Mouse (Mus musculus): ENCODE measurements around the gene Olfr91.
A peak's percentile ranks its signal among the peaks of the same experiment; 100 is the strongest.

The Olfr91 gene

DNA sequence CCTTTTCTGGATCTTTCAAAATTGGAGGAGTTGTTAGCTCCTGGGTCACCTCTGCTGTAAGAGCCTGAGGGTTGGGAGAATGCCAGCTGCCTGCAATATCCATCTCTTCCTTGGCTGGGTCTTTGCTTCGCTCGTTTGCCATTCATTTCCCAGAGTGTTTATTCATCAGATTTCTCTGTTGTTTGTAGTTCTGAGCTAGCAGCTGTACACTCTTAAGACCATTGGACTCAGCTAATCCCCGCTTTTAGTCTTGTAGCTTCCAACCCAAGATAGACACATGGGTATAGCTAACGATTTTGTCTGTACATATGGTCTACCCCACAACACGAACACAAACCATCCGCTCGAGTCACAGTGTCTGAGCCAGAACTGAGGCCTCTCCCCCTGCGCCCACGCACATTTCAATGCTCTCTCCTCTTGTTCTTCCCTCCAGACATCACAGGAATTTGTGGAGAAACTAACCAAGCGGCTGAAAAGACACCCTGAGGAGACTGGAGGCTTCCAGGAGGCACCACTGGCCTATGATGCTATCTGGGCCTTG, 35.9 kb downstream of the Olfr91 start:
- DNase-seq (ENCODE audit: low read depth, low spot score): no peak

DNA sequence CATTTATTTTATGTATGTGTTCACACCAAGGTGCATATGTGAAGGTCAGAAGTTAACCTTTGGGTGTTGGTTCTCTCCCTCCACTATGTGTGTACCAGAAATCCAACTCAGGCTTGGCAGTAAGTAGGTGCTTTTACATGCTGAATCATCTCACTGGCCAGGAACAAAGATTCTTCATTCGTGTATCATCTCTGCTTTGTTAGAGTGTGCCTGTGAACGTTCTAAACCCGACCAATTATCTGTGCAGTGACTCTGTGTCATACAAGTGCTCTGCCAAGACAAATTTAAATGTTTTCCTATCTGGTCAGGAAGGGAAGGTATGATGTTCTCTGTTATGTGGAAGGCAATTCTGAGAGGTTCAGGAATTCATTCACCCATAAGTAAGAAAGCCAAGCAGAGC, 36.6 kb downstream of the Olfr91 start:
- no peak for DNase-seq (ENCODE audit: low read depth, low spot score)

DNA sequence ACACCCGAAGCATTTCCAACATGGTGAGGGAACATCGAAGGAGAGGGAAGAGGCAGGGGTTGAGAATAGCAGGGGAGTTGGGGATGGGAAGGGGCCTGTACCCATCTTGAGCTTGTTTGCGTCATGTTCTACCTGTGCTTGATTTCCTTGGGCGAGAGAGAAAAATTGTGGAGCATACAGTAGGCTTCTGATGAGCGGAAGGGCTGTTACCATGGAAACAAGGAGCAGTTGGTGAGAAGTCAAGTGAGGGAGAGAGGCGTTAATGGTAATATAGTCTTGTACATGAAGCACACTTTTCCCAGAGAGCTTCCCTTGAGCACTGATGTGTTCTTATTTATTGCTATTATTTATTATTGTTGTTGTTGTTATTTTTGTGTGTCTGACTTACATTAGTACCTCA, 41.1 kb downstream of the Olfr91 start:
- no peak for DNase-seq (ENCODE audit: low read depth, low spot score)

DNA sequence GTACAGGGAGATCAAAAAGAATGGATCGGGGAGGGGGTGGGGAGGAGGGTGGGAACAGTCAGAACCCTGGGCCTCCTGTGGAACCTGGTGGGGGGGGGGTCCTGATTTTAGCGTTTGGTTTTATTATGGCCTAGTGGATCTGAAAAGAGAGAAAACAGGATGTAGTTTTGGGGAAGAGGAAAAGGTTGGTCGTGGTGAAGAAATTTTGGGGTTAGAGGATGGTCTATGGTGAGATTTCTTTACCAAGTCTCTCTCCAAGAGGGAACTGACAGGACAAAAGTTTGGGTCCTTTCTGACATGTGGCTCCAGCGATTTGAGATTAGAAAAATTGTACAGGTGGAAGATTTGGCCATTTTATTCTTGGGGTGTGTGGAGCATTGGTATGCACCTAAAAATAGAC, 46.3 kb downstream of the Olfr91 start:
- DNase-seq (ENCODE audit: low read depth, low spot score): no peak

DNA sequence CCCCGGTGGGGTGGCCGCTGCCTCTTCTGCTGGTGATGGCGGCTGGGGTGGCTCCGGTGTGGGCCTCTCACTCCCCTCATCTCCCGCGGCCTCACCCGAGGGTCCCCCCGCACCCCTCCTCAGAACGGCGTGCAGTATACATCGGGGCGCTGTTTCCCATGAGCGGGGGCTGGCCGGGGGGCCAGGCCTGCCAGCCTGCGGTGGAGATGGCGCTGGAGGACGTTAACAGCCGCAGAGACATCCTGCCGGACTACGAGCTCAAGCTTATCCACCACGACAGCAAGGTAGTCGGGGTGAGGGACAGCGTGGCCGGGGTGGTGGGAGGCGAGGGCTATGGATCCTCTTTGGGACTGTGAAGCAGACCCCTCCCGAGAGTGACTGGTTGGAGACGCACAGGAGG, 47.2 kb downstream of the Olfr91 start:
- no peak for DNase-seq (ENCODE audit: low read depth, low spot score)

DNA sequence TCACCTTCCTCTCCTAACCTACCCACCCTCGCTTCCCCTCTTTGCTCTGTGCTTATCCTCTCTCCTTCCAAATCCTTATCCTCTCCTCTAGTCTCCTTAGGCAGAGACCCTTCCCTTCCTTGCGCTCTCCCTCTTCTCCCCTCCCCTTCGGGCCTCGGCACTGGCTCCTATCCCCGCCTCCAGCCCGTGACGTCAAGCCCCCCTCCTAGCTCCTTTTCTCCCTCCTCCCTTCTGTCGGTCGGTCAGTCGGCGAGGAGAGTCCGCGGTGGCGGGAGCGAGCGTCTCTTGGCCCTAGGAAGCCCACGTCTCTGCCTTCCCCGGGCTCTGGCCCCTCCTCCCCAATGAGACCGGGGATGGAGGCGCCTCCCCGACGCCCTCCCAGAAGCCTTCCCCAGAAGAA, 47.7 kb downstream of the Olfr91 start:
- peak; percentile 76 for DNase-seq (ENCODE audit: low read depth, low spot score)

DNA sequence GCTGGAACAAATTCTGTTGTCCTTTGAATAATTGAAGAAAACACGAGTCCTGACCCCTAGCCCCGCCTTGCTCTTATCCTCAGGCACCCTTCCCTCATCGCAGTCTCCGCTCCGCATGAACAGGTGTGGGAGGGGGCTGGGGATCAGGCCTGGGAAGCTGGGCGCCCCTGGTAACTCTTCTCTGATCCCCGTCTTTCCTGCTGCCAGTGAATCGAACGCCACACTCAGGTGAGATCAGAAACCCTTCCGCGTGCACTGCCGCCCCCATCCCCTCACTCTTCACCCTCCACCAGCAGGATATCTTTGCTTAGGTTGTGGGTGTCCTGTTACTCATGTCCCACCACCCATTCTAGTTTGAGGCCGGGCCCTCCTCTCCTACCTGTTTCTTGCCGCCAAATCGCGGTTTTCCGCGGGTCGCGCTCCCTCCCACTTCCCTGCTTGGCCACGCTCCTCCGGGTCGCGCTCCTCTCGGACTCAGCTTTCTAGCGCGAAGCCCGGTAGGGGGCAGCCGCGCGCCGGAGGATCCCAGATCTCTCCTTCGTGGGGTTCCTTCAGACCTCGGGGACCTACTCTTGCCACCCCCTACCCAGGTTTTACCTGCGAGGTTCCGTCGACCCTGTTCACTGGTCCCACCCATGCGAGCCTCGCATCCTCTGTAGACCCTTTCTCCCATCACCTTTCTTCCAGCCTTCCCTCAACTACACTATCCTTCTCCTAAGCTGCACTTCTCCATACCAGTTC, 48.3 kb downstream of the Olfr91 start:
- peak; percentile 52 for DNase-seq (ENCODE audit: low read depth, low spot score)

DNA sequence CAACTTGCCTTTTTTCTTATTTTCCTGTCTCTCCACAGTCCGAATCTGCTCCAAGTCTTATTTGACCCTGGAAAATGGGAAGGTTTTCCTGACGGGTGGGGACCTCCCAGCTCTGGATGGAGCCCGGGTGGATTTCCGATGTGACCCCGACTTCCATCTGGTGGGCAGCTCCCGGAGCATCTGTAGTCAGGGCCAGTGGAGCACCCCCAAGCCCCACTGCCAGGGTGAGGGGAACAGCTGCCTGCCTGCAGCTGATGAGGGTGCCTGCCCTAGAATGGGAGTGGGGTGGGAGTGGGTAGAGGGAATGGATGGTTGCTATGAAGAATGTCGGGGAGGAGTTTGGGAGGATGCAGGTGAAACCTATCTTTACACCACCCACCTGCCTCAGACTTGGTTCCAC, 49.7 kb downstream of the Olfr91 start:
- no peak for DNase-seq (ENCODE audit: low read depth, low spot score)

DNA sequence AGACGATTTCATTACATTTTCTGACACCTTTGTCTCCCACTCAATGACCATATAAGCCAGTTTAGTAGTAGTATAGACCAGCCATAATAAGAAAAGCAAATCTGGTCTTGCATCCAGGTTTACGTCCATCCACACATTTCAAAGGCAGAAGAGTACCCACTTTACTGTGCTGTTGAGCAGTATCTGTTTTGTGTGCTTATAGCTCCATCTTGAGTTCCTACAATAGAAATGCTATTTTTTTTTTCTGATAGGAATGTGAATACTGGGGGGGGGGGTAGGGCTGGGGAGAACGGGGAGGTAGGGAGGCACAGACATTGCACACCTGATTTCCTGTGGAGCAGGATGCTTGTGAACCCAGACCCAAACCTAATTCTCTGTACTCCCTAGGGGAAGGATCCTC, 50.1 kb downstream of the Olfr91 start:
- DNase-seq (ENCODE audit: low read depth, low spot score): no peak

DNA sequence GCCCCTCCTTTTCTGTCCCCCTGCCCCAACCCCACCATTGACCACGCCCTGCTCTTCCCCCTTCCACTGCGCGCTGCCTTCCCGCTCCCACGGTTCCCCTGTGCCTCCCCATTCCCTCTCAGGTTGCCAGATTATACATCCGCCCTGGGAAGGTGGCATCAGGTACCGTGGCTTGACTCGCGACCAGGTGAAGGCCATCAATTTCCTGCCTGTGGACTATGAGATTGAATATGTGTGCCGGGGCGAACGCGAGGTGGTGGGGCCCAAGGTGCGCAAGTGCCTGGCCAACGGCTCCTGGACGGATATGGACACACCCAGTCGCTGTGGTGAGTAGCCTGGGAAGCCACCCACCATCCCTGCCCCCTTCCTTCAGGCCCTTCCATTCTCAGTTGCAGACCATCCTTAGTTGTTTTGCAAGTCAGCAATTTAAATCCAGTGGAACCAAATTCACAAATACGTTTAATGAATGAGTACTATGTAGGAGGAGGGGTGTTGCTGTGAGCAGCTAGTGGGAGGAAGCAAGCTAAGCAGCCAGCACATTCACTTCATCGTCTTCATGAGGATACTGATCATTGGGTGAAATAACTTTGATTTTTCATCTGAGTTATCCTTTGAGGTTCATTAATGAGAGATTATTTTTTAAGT, 50.6 kb downstream of the Olfr91 start:
- DNase-seq (ENCODE audit: low read depth, low spot score): no peak

DNA sequence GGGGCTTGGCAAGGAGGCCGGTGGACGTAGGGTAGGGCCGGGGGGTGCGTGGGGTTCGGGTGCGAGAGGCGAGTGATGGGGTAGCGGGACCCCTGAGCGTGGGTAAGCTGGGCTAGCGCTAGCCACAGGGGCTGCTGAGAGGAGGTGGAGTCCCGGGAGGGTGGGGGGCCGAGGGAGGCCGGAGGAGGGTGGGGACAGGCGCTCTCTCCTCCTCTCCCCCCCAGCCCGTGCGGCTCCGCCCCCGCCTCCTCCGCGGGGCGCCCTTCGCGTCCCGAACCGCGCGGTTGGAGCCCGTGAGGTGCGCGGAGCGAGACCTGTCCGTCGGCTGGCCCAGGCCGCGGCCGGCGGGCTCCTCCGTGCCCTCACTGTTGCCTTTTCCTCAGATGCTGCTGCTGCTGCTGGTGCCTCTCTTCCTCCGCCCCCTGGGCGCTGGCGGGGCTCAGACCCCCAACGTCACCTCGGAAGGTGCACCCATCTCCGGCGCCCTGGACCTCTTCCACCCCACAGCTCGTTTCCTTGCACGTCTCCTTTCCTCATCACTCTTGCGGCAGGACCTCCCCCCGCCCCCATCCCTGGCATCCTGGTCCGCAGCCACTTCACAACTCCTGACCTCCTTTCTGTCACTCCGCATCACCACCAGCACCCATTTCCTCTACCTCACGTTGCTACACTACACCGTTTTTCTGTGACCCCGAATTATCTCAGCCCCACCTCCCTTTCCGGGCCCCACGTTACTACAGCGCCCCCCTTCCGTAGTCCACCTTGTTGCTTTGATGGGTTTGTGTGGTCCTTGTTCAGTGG, 51.6 kb downstream of the Olfr91 start:
- DNase-seq (ENCODE audit: low read depth, low spot score): peak; percentile 39

DNA sequence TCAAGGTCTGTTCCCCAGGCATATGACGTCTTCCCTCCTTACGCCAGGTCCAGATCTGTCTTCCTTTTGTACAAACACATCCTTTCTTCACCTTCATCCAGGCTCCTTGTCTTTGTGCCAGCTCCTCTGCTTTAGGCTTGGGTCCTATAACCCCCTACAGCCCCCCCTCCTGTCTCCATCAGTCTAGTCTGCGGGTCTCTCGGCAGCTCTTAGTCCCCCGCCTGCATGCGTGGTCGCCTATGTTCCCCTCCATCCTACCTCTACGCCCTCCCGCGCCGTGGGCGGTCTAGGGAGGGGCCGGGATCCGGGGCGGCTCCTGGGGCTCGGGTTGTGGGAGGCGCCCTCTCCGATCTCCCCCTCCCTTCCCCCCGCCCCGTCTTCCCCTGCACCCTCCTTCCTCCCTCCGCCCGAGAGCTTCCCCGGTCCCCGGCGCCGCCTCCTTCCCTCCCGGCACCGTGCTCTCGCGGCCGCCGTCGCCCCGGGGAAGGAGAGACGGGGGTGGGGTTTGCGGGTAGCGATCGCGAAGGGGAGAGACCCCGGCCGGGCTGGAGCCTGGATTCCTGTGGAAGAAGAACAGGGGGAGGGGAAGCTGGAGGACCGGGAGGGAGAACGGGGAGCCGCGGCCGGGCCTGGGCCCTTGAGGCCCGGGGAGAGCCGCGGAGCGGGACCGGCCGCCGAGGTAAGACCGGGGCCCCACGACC, 52.3 kb downstream of the Olfr91 start, which contains the start of gene Gabbr1:
Gabbr1 (plus strand) TSS at position 356 of the 701 bp plus-strand sequence.
- DNase-seq (ENCODE audit: low read depth, low spot score): peak; percentile 74

DNA sequence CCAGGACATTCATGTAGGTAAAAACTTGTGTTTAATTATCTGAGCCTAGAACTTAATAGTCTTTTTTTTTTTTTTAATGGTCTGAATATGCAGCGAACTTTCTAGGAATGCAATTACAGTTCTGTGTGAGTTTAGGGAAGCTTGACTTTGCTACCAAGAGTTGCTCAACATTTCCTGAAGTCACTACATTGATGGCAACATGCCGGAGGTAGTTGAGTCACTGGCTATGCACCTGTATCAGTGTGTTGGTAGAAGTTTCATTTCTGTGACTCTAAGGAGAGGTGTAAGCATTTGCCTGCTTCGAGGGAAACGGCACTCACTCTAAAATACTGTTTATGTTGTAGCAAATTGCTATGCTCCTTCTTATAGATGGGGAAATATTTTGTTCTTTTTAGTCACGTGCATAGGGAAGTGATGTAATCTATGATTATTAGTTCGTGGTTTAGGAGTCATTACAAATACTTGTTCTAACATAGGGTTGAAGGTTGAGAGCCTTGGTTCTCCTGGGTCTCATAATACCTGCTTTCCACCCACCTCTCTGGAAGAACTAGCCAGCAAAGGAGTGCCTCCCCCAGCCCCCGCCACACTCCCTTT, 53.3 kb downstream of the Olfr91 start:
- DNase-seq (ENCODE audit: low read depth, low spot score): no peak

Data from forelimb bud, embryonic 11.5 days (tissue).